Mouse (Mus musculus) activated CD4-positive, CD25-positive, alpha-beta regulatory T cell, adult 4 months (primary cell): Measurements from ENCODE around the gene Zfp142. TPM values are rescaled to one million over a fixed set of nuclear protein-coding genes. Genes with fewer than 3 reads are reported as not detected.
A peak's percentile ranks its signal among the peaks of the same experiment; 100 is the strongest.

Experiments used
- ATAC-seq: one replicate; pipeline ENCODE4 v1.8.0; 2017
- polyA plus RNA-seq, 2 experiments: library from polyadenylated mRNA; unstranded; fragments of 100-300 nt; shearing (Covaris generic); gene quantifications; one replicate each; pipeline ENCODE4 v1.2.1; 2017

Zfp142 gene
- polyA plus RNA-seq, result 10 to 100 TPM in 1 of 2 experiments, 1 to 10 TPM in 1; 7.0 to 12.6 TPM

DNA sequence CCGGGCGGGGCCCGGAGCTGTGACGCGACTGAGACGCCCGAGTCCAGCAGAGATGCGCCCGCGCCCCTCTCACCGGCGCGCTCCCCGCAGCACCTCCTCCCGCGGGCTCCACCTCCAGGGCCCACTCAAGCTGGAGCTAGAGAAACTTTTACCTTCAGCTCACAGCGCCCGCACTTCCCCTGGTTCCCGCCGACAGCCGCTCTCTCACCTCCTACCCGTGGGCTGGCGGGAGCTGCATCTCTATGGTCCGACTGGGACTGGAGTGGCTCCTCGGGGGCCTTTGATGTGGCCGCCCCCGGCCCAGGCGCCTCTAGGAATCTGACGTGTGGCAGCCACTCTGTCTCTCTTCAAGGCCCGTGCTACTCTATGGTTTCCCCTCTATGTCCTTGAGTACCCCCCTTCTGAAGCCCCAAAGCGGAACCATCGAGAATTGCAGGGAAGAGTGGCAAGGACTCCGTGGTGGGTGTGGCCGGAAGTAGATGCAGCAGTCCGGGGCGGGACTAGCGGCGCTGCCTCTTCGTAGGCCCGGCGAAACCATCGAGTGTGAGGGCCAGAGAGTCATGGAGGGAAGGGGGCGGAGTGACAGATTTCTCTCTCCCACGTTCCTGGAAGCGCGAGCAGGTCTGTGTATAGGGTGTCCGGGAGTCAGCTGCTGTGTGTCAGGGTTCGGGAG lies at the start of gene Zfp142, which contains the start of gene Bcs1l:
Gene Zfp142 (minus strand): TSS at position 474 of the 673 bp plus-strand sequence.
Gene Bcs1l (plus strand): TSS at position 517 of the 673 bp plus-strand sequence.
- peak; percentile 92 for ATAC-seq

DNA sequence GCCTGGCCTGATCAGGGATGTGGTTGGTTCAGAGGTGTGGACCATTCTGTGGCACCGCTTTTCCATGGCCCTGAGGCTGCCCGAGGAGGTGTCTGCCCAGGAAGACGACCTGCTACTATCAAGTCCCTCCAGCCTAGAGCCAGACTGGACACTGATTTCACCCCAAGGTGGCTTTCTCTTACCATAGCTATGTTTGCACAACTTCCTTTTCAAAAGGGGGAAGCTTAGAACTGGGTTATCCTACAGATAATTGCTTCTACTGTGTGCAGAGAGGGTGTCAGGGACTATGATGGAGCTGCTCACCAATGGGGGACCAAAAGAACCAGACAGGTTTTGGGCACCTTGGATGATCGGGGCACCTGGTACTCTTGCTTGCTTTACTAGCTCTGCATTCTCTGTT lies 44.7 kb upstream of the Zfp142 start:
- no peak for ATAC-seq

DNA sequence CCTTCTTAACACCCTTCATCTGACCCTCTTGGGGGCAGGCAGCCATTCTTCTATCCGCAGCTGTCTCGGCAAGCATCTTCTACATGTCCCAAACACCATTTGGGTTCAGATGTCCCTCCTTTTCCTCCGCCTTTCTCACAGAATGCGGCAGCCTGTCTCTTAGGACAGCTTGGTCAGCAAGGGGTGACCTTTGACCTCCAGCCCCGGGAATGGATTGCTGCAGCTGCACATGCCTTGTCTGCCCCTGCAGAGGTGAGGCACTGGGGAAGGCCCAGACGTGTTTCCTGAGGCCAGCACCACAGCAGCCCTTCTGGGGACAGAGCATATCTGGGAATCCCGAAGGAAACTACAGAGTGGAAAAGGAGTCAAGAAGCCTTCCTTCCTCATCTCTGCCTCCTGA lies 40.0 kb upstream of the Zfp142 start:
- no peak for ATAC-seq

DNA sequence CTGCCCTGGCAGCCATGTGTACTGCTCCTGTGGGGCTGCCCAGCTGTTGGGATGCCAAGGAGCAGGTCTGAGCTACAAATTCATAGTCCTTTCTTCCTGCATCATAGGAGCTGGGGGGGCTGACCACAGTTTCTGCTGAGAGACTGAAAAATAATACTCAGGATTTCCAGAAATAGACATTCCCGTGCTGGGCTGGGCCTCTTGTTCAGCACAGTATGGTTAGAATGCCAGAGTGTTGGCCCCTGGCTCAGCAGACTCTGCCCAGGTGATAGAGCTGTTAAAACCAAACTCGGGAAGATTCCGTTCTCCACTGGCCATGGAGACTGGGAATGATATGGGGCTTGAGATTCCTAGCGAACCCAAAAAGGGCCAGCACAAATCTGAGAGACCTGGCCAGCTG lies 38.0 kb upstream of the Zfp142 start:
- no peak for ATAC-seq

DNA sequence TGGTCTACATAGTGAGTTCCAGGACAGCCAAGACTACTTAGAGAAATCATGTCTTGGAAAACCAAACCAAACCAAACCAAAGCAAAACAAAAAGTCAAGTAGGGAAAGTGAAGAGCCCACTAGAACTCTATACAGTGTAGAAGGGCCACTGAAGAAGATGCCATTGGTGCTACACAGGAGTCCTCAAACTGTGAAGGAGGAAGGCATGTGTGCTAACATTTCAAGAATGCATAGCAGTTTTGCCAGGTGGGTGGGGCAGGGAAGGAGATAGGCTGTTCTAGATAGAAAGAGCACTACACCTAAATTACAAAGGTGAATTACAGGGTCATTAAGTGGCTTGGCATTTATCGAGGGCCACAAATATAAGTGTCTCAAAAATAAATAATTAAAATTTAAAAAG lies 36.1 kb upstream of the Zfp142 start:
- ATAC-seq, result no peak

DNA sequence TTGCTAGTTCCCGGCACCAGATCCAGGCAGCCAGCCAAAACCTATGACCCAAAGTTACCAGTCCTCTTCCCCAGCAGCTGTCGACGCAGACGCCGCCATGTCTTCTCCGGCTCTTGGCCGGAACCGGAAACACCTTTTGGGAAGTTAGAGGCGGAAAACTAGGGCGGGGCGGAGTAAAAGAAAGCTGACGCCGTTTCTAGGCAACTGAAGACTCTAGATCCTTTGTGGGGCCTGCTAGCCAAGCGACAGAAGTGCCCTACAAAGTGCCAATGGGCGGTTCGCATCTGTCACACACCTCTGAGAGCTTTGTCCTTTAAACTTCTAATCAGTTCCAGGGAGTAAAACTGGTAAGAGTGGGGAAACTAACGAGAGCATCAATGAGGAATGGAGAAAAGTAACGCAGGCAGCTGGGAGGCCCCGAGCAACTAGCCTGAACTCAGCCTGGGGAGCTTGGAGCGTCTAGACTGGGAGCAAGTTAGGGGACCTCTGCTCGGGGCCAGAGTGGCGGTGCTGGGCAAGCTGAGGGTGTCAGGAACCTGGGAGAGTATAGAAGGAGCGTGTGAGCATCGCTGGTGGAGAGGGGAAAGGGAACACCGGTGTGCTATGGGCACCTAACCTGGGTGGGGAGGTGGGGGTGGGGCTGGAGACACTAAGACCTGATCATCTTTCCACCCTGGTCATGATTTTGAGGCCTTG lies 13.4 kb upstream of the Zfp142 start, which contains the start of the genes Rnf25 and Stk36:
Gene Rnf25 (minus strand): TSS at position 131 of the 696 bp plus-strand sequence.
Gene Stk36 (plus strand): TSS at position 179 of the 696 bp plus-strand sequence.
- peak; percentile 100 for ATAC-seq

DNA sequence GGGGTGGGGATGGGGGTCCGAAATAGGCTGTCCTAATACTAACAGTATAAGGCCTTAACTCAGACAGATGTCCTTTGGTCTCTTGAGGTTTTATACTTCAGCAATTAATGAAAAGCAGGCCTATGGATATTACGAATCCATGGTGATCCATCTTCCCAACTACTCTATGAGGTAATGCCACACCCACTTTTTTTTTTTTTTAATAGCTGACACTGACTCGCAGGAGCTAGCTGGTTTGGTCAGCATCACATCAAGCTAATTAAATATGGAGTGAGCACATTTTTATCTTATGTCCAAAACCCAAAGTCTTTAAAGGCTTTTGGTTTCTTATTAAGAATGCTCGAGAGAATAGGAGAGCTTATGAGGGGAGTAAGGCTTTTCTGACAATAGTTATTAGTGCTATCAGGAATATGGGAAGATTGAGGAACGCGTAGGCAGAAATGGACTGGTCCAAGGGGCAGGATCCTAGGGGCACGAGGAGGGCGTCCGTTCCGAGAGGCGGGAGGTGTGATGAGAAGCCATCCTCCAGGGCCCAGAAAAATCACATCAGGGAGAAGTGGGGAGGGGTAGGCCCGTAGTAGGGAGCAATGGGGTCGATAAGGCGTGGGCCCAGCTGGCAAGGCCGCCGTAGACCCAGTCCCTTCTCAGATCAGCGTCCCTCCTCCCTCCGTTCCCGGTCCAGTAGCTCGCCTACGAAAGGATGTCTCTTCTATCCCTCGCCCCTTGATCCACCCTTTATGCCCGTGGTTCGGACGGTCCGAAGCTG lies 12.6 kb upstream of the Zfp142 start:
- ATAC-seq, result peak; percentile 13

DNA sequence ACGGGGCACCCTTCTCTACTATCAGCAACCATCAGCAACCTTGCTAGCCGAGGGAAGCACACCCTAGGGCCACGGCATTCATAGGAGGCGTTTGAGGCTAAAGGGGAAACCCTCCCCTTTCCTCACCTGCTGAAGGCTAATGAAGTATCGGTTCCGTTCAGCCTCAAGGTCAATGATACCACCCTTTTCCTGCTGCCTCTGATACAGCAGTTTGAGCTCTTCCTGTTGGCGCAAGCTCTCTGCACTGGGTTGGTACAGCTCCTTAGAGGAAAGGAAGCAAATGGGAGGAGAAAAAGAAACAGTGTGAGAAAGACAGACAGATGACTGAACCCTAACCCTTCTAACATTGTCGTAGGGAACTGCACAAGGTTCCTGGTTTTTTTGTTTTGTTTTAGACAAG lies 6.4 kb upstream of the Zfp142 start:
- ATAC-seq, result no peak

DNA sequence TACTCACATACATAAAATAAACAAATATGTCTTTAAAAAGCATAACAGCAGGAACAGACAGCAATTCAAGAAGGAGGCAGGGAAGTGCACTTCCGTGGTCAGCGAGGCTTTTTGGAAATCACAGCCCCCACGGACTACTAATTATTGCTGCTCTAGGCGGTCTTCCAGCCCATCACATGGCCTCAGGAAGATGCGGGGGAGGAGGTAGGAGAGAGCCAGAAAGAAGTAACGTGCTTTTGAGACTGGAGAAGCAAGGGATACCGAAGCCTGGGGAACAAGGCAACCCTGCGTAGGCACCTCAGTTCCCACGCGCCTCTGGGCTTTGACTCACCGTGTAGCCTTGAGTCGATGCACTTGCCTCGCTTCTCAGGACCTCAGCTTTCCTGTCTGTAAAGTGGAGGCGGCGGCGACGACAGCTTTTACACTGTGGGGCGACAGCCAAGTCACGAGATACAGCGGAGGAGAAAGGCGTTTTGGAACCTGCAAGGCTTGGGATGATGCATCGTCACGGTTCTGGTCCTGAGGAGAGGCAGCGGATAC lies 743 bp downstream of the Zfp142 start:
- no peak for ATAC-seq

DNA sequence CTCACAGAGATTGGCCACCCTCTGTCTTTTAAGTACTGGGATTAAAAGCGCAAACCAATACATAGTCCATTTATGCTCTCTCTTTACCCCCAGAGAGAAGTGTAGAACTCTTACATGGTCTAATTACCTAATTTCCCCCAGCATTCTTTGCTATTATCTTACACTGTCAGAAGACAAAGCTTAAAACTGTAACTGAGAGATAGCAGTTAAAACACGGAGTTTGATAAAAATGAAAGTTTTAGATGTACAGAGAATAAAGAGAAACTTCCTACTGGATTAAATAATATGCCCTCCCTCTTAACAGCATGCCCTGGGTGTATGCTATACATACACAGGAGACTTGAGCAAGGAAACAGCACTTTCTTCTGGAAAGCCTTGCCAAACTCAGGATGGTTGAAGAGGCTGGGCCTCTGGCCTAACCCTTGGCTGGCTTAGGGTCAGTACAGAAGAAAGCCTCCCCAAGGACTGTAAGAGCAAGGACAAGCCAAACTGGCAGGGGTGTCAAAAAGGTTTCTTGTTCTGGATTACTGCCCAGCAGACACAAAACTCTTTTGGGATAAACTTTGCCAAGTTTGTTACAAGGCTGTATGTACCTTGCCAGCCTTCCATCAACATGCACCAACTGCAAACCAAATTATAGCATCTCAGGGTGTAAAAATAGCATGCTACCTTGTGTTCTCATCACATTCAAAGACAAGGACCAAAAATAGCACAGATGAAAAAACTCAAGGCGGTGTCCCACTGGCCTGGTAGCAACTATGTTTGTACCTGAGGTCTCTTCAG lies 3.2 kb downstream of the Zfp142 start:
- no peak for ATAC-seq

DNA sequence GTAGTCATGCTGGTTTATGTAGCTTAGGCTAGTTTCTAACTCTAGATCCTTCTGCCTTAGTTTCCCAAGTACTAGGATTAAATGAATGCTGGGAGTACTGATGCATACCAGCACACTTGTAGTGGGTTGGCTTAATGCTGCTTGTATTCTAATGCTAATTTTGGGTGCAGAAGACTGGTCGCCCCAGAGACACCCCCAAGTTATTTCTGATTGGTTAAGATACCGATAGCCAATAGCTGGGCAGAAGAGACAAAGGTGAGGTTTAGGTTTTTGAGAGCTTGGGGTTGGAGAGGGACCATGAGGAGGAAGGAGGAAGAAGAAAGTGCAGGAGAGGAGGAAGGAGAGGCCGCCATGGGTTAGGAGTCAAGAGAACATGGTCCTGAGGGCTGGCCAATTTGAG lies 5.4 kb downstream of the Zfp142 start:
- ATAC-seq, result no peak

DNA sequence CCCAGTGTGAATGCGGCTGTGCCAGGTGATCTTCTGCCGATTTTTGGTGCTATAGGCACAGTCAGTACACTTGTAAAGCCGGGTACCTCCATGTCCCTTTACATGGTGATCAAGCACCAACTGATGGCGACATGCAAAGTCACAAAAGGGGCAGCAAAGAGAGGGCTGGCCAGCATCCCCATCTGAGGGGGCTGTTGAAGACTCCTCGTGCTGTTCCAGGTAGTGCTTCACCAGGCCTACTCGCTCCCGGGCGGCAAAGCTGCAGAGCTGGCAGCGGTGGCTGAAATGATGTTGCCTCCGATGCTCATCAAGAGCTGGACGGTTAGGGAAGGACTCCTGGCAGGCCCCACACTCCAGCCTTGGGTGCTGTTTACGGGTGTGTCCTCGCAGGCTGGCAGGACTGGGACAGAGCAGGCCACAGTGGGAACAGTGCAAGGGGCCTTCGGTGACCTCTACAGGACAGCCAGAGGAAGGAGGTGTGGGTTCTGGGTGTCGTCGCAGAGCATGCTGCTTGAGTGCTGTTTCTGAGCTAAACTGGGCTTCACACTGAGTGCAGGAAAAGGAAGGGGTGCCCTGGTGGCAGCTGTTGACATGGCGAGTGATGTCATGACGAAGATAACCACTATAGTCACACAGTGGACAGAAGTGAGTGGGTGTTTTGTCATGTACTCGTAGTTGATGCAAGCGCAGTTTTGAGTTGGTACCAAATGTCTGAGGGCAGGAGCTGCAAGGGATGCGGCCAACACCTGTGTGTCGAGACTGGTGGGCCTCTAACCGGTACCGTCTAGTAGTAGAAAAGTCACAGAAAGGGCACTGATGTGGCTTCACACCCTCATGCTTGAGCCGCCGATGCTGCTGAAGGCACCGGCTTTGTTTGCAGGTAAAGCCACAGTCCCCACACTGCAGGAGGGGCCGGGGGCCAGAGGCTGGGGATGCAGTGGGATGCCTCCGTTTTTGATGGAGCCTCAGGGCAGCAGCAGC lies 18.0 kb downstream of the Zfp142 start:
- no peak for ATAC-seq

DNA sequence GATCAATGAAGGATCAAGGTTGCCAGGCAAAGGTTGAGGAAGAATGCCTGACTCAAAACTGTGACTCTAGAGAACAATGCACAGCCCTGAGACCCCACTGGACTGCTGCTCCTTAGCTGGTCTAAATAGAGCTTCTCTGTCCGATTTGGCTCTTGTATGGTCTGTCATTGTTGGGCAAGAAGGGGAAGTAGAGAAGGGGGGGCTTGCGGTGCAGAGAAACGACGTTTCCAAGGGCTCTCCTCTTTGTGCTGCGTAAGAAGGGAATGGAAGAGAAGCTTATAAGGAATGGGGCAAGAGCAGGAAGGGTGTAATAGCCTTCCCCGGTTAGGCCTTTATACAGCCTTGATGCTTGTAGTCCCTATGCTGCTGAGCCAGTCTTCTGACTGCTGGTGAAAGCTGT lies 22.2 kb downstream of the Zfp142 start:
- no peak for ATAC-seq

DNA sequence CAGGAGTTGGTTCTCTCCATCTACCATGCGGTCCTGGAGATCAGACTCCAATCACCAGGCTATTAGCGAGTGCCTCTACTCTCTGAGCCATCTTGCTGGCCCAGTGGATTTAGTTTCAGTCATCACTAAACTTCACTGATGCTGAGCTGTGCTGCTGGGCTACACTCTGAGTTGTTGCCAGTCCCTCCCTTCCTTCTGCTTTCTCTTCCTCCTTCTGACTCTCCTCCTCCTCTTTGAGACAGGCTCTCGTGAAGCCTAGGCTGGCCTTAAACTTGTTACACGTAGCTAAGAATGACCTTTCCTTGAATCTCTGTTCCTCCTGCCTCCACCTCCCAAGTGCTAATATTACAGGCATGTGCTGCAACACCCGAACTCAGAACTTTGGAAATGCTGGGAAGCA lies 29.0 kb downstream of the Zfp142 start:
- ATAC-seq, result no peak

DNA sequence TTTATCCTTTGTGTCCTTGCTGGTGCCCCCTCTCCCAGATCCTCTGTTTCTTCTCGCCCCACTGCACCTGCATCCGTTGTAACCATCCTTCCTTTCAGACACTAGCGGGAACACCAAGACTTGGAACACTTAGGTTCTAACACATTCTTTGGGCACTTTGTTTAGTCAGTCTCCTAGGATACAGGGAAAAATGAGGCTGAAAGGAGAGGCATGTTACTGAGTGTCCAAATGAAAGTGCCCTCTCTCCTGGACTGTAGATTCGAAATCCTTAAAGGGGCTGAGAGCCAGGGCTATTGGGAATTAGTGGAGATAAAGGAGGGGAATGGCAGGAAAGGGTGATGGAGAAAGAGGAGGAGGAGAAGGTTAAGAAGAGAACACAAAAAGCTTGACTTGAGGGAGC lies 43.9 kb downstream of the Zfp142 start, which contains the start of gene Usp37:
Gene Usp37 (minus strand): TSS at position 101 of the 400 bp plus-strand sequence.
- ATAC-seq, result no peak

DNA sequence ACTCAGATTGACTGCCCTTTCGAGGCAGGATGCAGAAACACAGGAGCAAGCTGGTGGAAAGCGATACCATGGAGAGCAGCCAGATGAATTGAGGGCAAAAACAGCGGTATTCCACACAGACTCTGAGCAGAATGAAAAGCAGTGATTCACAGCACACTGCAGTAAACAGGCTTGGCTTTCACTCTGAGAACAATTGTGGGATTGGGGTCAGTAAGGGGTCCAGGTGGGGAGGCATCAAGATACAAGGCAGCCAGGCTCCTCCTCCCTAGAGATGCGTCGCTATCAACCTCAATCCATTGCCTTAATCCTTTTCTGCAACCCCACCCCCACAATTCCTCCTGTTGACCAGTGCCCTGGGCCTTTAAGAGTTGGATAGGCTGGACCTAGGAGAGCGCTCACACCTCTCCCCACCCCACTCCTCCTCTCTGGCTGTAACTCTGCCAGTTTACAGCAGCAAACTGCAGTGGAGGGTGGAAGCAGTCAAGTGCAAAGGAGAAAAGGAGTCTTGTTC lies 45.5 kb downstream of the Zfp142 start, which contains the start of gene Plcd4:
Gene Plcd4 (plus strand): TSS at position 438 of the 511 bp plus-strand sequence.
- no peak for ATAC-seq

DNA sequence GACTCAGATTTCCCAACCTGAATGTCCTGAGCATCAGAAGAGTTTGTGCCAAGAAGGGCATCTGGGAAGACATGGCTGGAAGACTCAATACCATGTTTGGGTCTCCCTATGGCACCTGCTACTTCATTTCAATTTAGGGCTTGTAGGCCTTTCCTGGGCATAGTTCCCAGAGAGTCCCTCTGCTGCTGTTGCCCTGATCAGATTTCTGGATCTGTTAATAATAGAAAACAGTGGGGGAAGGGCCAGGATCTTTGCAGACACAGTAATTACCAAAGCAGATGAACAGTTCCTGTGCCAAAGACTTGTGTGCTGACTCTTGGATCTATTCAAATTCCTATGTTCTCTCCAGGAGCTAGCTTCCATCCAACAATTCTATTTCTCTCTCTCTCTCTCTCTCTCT lies 49.4 kb downstream of the Zfp142 start:
- no peak for ATAC-seq

DNA sequence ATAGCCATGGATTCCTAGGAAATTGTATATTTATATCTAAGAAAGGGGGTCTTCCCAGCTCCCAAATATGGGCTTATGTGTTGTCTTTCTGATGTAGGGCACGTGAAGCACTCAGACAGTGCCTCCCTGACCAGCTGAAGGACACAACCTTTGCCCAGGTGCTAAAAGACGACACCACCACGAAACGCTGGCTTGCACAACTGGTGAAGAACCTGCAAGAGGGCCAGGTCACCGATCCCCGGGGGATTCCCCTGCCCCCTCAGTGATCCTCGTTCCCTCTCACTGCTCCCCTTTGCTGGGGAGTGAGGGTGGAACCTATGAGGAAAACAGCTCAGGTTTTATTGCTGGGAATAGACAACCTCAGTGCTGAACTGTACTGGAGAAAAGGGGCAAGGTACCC lies 59.5 kb downstream of the Zfp142 start:
- no peak for ATAC-seq

DNA sequence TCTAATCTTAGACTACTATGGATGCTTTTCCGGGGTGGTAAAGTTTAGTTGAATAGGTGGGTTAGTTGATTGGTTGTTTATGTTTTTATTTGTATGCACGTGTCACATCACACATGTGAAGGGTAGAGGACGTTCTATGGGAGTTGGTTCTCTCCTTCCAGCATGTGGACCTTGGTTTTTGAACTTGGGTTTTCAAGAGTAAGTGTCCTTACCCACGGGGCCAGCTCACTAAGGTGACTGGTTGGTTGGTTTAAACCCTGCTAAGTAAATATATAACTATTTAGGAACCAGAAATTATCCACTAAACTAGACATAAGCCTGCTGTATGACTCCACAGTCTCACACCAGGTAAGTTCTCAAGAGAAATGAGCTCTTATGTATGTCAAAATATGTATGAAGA lies 63.3 kb downstream of the Zfp142 start:
- ATAC-seq, result no peak

DNA sequence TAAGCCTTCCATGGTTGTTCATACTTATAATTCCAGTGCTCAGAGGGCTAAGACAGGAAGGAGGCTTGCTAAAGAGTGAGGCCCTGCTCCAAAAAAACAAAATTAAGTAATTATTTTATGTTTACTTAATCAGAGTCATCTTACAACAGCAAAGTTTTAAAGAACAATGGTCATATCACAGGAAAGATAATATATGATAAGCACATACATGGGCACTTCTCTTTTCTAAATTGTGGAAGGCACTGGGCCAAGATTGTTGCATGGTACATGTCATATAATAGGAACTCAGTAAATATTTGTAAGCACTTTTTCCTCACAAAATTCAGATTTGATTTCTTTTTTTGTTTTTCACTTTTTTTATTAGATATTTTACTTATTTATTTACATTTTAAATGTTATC lies 68.2 kb downstream of the Zfp142 start:
- no peak for ATAC-seq
